Comparison of ENCODE assay signal across 9 mouse cellular contexts in genomic region chr1:182500224-182500623, GRCm38 (mm10). TPM values are rescaled to one million over a fixed set of nuclear protein-coding genes. Genes with fewer than 3 reads are reported as not detected.
DNase-seq lines count a peak whose midpoint lies in the region; ATAC-seq and TF ChIP-seq lines count a peak whose summit lies in the region.
"Had no signal": no experiment of that assay in that cellular context is flagged by ENCODE, and none has a peak within 500 bp of the region (broad histone marks: within the 10 kb centered on the region; RNA-seq: fewer than 3 reads in every experiment).

No protein-coding gene starts in this region.

- peaks cover 17% of the 10 kb centered on the region for H3K4me1 ChIP-seq in testis, adult 2 months (ENCODE audit: control insufficient read depth, insufficient read depth, low read length)
- peaks cover 65% of the 10 kb centered on the region for H3K4me1 ChIP-seq in intestine, embryonic 16.5 days (ENCODE audit: control insufficient read depth, insufficient read depth, low read length)

- no peak overlapping the region for H3K9ac ChIP-seq in intestine, embryonic 16.5 days (ENCODE audit: low read depth, low read length)

- H3K4me3 ChIP-seq in layer of hippocampus, adult 2 months: no peak overlapping the region
- H3K4me3 ChIP-seq in testis, adult 2 months (ENCODE audit: control insufficient read depth, low read depth, low read length): no peak overlapping the region
- H3K4me3 ChIP-seq in intestine, embryonic 16.5 days (ENCODE audit: low read length): no peak overlapping the region

- DNase-seq in layer of hippocampus, adult 2 months (ENCODE audit: low spot score in 2 of 2): no peak
- no peak for DNase-seq in layer of hippocampus, adult 8-10 months (ENCODE audit: low spot score in 2 of 2)
- DNase-seq in testis, postnatal 14 days (ENCODE audit: low spot score): no peak
- DNase-seq: adrenal gland, adult 8-10 months had no signal

- no peaks in the 10 kb centered on the region for H3K9me3 ChIP-seq in intestine, embryonic 16.5 days (ENCODE audit: control insufficient read depth, low read length)

- no peak for TF ChIP-seq POLR2A in testis, adult 2 months (IDR thresholded peaks at IDR 0.05; ENCODE audit: control insufficient read depth, low read depth, low read length)

- no peak for ATAC-seq in intestine, embryonic 16.5 days
- no peak for ATAC-seq in erythroblast, adult 5-6 weeks (replicated peaks; ENCODE audit: low FRiP score, poor library complexity, severe bottlenecking)
- no peak for ATAC-seq in activated CD4-positive, CD25-positive, alpha-beta regulatory T cell, adult 4 months

- no peaks in the 10 kb centered on the region for H3K27me3 ChIP-seq in testis, adult 2 months (ENCODE audit: control insufficient read depth, insufficient read depth, low read length)
- no peaks in the 10 kb centered on the region for H3K27me3 ChIP-seq in intestine, embryonic 16.5 days (replicated peaks; ENCODE audit: control insufficient read depth, insufficient read depth, low read length)
- H3K27me3 ChIP-seq: CH12.LX had no signal

- 78% methylated on average over 4 of the region's 4 CpGs for WGBS in intestine, embryonic 16.5 days

- no peak overlapping the region for H3K4me2 ChIP-seq in intestine, embryonic 16.5 days (ENCODE audit: low read depth, low read length)

- H3K36me3 ChIP-seq in testis, adult 2 months (ENCODE audit: control insufficient read depth, insufficient read depth, low read length): no peaks in the 10 kb centered on the region
- H3K36me3 ChIP-seq in intestine, embryonic 16.5 days (ENCODE audit: control insufficient read depth, insufficient read depth, low read length): no peaks in the 10 kb centered on the region

- H3K27ac ChIP-seq in layer of hippocampus, adult 2 months: peak overlapping the region; percentile 8; the same call in 1 of the 2 replicates
- peak overlapping the region; percentile 1; the same call in 1 of the 2 replicates for H3K27ac ChIP-seq in testis, adult 2 months (ENCODE audit: control insufficient read depth, insufficient read depth, low read depth, low read length)
- H3K27ac ChIP-seq in intestine, embryonic 16.5 days (ENCODE audit: low read length): peak overlapping the region; percentile 10; the same call in 1 of the 2 replicates

- TF ChIP-seq CTCF in layer of hippocampus, adult 2 months (conservative IDR thresholded peaks at IDR 0.05): no peak
- no peak for TF ChIP-seq CTCF in testis, adult 2 months (IDR thresholded peaks at IDR 0.05; ENCODE audit: control insufficient read depth, insufficient read depth, insufficient replicate concordance, low read depth, low read length)

RNA-seq across cellular contexts. Expression of gene Capn2, which starts 17.2 kb away (rescaled TPM):
- total RNA-seq in layer of hippocampus, adult 2 months (2021): 10 to 100 TPM; 56.4 to 61.1 TPM
- 10 to 100 TPM; 68.8 to 72.9 (median 71.6) TPM for total RNA-seq in layer of hippocampus, adult 8-10 months (2022)
- polyA plus RNA-seq in testis, adult 2 months (2012; rRNA removed): 2.4 and 2.8 TPM in 2 replicates
- 74.8 and 77.0 TPM in 2 replicates for polyA plus RNA-seq in intestine, embryonic 16.5 days (2015; fragmentation: Nextera tagmentation; extraction: Ambion mirVana)
- total RNA-seq in erythroblast, adult 5-6 weeks (2015; ENCODE audit: low replicate concordance): 4.6 and 7.5 TPM in 2 replicates
- 7.2 and 11.4 TPM in 2 replicates for total RNA-seq in erythroblast, adult 5-6 weeks (2017; ENCODE audit: low replicate concordance)
- polyA plus RNA-seq in activated CD4-positive, CD25-positive, alpha-beta regulatory T cell, adult 4 months (2017; shearing (Covaris generic)): 10 to 100 TPM; 44.3 to 47.1 TPM

Comparison
In these comparisons a context has a peak if more than half of its experiments do, and no peak if none do; other contexts are left out.
1. RNA of gene Capn2, which starts 17.2 kb away (total RNA-seq): 68.8 to 72.9 TPM in layer of hippocampus, adult 8-10 months and 56.4 to 61.1 TPM in layer of hippocampus, adult 2 months; 4.6 to 11.4 TPM in erythroblast, adult 5-6 weeks; every median in the first group is over 4 times any median in the second.
2. Peak in every context shown above with its lines, with median percentiles within 50 percentile points of each other: H3K27ac ChIP-seq.